Mouse (Mus musculus) G1E (cell line): ENCODE measurements around the gene Stag3.

Source experiments
- CTCF ChIP-seq: IDR thresholded peaks from 2 replicates; pipeline ENCODE4 v1.5.1; 2012; ENCODE audit warnings: low read depth, low read length, inconsistent platforms, mixed read lengths
- GATA1 ChIP-seq: IDR thresholded peaks from 2 replicates; pipeline ENCODE4 v1.6.1; 2012; ENCODE audit warnings: borderline replicate concordance, low read length, inconsistent platforms, mixed read lengths
- GATA2 ChIP-seq: IDR thresholded peaks from 2 replicates; pipeline ENCODE4 v1.6.1; 2012; ENCODE audit warnings: low read depth, low read length, inconsistent platforms, borderline replicate concordance
- POLR2AphosphoS5 ChIP-seq: IDR thresholded peaks from 2 replicates; pipeline ENCODE4 v1.6.1; 2012; ENCODE audit warnings: low read depth, low read length, inconsistent platforms; ENCODE audit not compliant: insufficient replicate concordance
- TAL1 ChIP-seq: conservative IDR thresholded peaks from 2 replicates; pipeline ENCODE4 v1.6.1; 2012; ENCODE audit warnings: low read depth, low read length, inconsistent platforms, mixed read lengths

GRCm38 (mm10) chr5:138279585-138280424, at the start of gene Stag3, which contains the start of the genes Gm43720 and Gpc2:
- TF ChIP-seq GATA1 (no peak), CTCF (no peak), TAL1 (no peak), POLR2AphosphoS5 (no peak), GATA2 (no peak)
